Mouse (Mus musculus): ENCODE measurements at regions not wholly inside any gene's neighbourhood (a gene's known extent, or its start where the extent isn't known, plus 50 kb on each side); places are given as distances from the start of the nearest gene placed in this dataset.

DNA sequence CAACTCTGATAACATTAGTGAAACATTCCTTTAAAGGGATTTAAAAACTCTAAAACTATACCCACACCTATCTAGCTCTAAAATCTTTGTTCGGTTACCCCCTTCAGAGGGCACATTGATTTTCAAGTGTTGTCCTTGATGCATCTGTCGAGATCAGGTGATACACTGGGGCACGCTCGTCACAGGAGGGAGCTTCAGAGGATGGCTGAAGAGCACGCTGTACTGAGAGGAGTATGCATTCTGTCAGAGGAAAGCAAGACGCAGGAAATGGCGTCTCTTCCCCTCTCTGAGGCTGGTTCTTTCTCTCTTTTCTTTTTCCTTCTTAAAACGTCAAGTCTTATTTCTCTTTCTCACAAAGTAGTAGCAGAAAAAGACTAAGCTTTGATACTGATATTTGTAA, 179.3 kb downstream of the Faxc start:
- 17% methylated on average over 8 of the region's 8 CpGs for WGBS
- Histone ChIP-seq H3K36me3 (ENCODE audit: insufficient read depth) (no peaks in the 10 kb centered on the region), H3K4me3 (ENCODE audit: low read depth, low read length) (no peak overlapping the region), H3K4me1 (ENCODE audit: insufficient read depth) (0 out of 2 replicates have a peak, but pooled peaks cover 9% of the 10 kb centered on the region), H3K27ac (ENCODE audit: low read depth, low read length) (no peak overlapping the region), H3K4me2 (ENCODE audit: low read depth) (peak overlapping the region; percentile 15; the same call in 1 of the 2 replicates), H3K9me3 (ENCODE audit: low read length) (no peaks in the 10 kb centered on the region), H3K27me3 (ENCODE audit: insufficient read depth, low read length) (no peaks in the 10 kb centered on the region), H3K9ac (no peak overlapping the region)
- ATAC-seq (peak; percentile 61; the same call in 1 of the 2 replicates), DNase-seq (no peak)
- TF ChIP-seq CTCF (IDR thresholded peaks at IDR 0.05; ENCODE audit: low read depth): no peak

- WGBS: 52% methylated on average over 5 of the region's 5 CpGs
- Histone ChIP-seq H3K4me2 (ENCODE audit: low read depth) (no peak overlapping the region), H3K4me1 (ENCODE audit: insufficient read depth) (0 out of 2 replicates have a peak, but pooled peaks cover 9% of the 10 kb centered on the region)
Measured at GRCm38 (mm10) chr4:22112209-22112608, 181.1 kb downstream of the Faxc start.

GRCm38 (mm10) chr4:22114451-22114850, 183.3 kb downstream of the Faxc start:
- no peaks in the 10 kb centered on the region for H3K9me3 ChIP-seq (ENCODE audit: low read length)
- no peak for DNase-seq
- TF ChIP-seq CTCF (IDR thresholded peaks at IDR 0.05; ENCODE audit: low read depth): no peak
- H3K27me3 ChIP-seq (ENCODE audit: insufficient read depth, low read length): no peaks in the 10 kb centered on the region
- H3K9ac ChIP-seq: no peak overlapping the region
- ATAC-seq: no peak
- no peak overlapping the region for H3K4me3 ChIP-seq (ENCODE audit: low read depth, low read length)
- H3K4me1 ChIP-seq (ENCODE audit: insufficient read depth): 0 out of 2 replicates have a peak, but pooled peaks cover 9% of the 10 kb centered on the region
- no peak overlapping the region for H3K4me2 ChIP-seq (ENCODE audit: low read depth)
- H3K36me3 ChIP-seq (ENCODE audit: insufficient read depth): no peaks in the 10 kb centered on the region
- H3K27ac ChIP-seq (ENCODE audit: low read depth, low read length): no peak overlapping the region

More at GRCm38 (mm10) chr4:22112209-22112608, 181.1 kb downstream of the Faxc start:
- no peak overlapping the region for H3K4me3 ChIP-seq (ENCODE audit: low read depth, low read length)
- DNase-seq (no peak), ATAC-seq (no peak)
- no peaks in the 10 kb centered on the region for H3K36me3 ChIP-seq (ENCODE audit: insufficient read depth)
- no peak overlapping the region for H3K27ac ChIP-seq (ENCODE audit: low read depth, low read length)
- H3K9me3 ChIP-seq (ENCODE audit: low read length): no peaks in the 10 kb centered on the region
- H3K27me3 ChIP-seq (ENCODE audit: insufficient read depth, low read length): no peaks in the 10 kb centered on the region
- no peak for TF ChIP-seq CTCF (IDR thresholded peaks at IDR 0.05; ENCODE audit: low read depth)
- no peak overlapping the region for H3K9ac ChIP-seq

DNA sequence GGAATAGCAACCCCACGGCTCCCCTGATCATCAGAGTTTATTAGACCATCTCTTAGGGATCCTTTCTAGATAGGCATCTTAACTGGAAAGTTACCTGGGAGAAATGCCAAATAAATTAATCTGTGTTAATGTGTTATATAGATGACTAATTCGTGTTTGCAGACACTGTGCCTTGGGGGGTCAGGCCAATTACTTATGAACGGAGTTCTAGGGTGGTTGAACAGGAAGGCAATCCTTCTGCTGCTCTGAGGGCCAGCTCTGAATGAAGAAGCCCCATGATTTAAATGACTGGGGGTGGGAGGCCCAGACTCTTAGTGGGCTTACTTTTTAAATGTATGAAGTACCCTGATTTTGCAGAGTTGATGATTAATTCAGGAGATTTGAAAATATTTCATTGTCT, 188.7 kb downstream of the Faxc start:
- no peaks in the 10 kb centered on the region for H3K27me3 ChIP-seq (ENCODE audit: insufficient read depth, low read length)

GRCm38 (mm10) chr4:22120953-22121352, 189.8 kb downstream of the Faxc start:
- no peak for DNase-seq
- Histone ChIP-seq H3K9me3 (ENCODE audit: low read length) (no peaks in the 10 kb centered on the region), H3K27me3 (ENCODE audit: insufficient read depth, low read length) (no peaks in the 10 kb centered on the region), H3K9ac (no peak overlapping the region), H3K27ac (ENCODE audit: low read depth, low read length) (no peak overlapping the region), H3K36me3 (ENCODE audit: insufficient read depth) (no peaks in the 10 kb centered on the region), H3K4me1 (ENCODE audit: insufficient read depth) (no peaks in the 10 kb centered on the region), H3K4me2 (ENCODE audit: low read depth) (no peak overlapping the region), H3K4me3 (ENCODE audit: low read depth, low read length) (no peak overlapping the region)
- WGBS: 23% methylated on average over 3 of the region's 3 CpGs
- ATAC-seq: no peak
- no peak for TF ChIP-seq CTCF (IDR thresholded peaks at IDR 0.05; ENCODE audit: low read depth)

More for the DNA sequence above, 188.7 kb downstream of the Faxc start:
- H3K9ac ChIP-seq: no peak overlapping the region
- H3K4me1 ChIP-seq (ENCODE audit: insufficient read depth): no peaks in the 10 kb centered on the region
- no peak overlapping the region for H3K27ac ChIP-seq (ENCODE audit: low read depth, low read length)
- no peaks in the 10 kb centered on the region for H3K9me3 ChIP-seq (ENCODE audit: low read length)
- H3K4me2 ChIP-seq (ENCODE audit: low read depth): no peak overlapping the region
- H3K36me3 ChIP-seq (ENCODE audit: insufficient read depth): no peaks in the 10 kb centered on the region
- H3K4me3 ChIP-seq (ENCODE audit: low read depth, low read length): no peak overlapping the region
- no peak for DNase-seq
- no peak for ATAC-seq
- WGBS: 51% methylated on average over 3 of the region's 3 CpGs
- no peak for TF ChIP-seq CTCF (IDR thresholded peaks at IDR 0.05; ENCODE audit: low read depth)

DNA sequence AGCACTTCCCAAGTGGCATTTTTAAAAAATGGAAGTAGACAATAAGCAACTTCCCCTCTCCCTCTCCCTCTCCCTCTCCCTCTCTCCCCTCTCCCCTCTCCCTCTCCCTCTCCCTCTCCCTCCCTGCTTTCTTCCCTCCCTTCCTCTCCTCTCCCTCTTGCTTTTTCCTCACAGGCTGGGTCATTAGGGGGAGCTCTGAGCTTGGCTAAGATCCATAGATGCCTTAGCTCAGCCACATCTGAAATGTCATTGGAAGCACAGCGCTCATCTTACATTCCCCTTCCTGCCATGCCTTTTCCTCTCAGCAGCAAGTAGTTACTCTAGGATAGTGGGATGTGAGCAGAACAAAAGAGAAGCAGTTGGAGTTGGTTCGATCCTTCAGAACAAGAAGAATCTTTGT, 190.3 kb downstream of the Faxc start:
- ATAC-seq (no peak), DNase-seq (no peak)
- Histone ChIP-seq H3K4me2 (ENCODE audit: low read depth) (no peak overlapping the region), H3K4me3 (ENCODE audit: low read depth, low read length) (no peak overlapping the region), H3K9ac (no peak overlapping the region), H3K9me3 (ENCODE audit: low read length) (no peaks in the 10 kb centered on the region), H3K36me3 (ENCODE audit: insufficient read depth) (no peaks in the 10 kb centered on the region), H3K27ac (ENCODE audit: low read depth, low read length) (no peak overlapping the region), H3K4me1 (ENCODE audit: insufficient read depth) (no peaks in the 10 kb centered on the region), H3K27me3 (ENCODE audit: insufficient read depth, low read length) (no peaks in the 10 kb centered on the region)
- WGBS: 75% methylated on average over 2 of the region's 2 CpGs
- peak; percentile 27; the same call in 1 of the 2 replicates for TF ChIP-seq CTCF (IDR thresholded peaks at IDR 0.05; ENCODE audit: low read depth)

DNA sequence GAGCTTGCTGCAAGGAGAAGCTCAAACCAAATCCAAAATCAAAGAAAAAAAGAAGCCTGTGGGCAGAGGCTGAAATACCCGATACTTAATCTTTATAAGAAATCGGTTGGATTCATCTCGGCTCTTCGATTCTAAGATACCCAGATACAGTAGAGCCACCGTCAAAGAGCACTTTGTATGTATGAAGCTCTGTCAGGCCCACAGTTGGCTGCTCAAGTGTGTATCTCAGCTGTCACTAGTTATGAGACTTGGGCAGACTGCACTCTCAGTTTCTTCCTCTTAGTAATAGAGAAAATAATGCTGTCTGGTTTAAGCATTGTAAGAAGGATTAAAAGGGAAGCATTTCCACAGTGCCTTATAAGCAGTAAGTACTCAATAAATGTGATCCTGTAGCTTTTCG, 193.7 kb downstream of the Faxc start:
- H3K36me3 ChIP-seq (ENCODE audit: insufficient read depth): no peaks in the 10 kb centered on the region
- no peak overlapping the region for H3K4me3 ChIP-seq (ENCODE audit: low read depth, low read length)
- 88% methylated on average over 6 of the region's 6 CpGs for WGBS

More for the DNA sequence above, 193.7 kb downstream of the Faxc start:
- no peak overlapping the region for H3K9ac ChIP-seq
- ATAC-seq (no peak), DNase-seq (no peak)
- H3K27ac ChIP-seq (ENCODE audit: low read depth, low read length): no peak overlapping the region
- H3K4me2 ChIP-seq (ENCODE audit: low read depth): no peak overlapping the region
- no peaks in the 10 kb centered on the region for H3K9me3 ChIP-seq (ENCODE audit: low read length)
- H3K4me1 ChIP-seq (ENCODE audit: insufficient read depth): no peaks in the 10 kb centered on the region
- no peaks in the 10 kb centered on the region for H3K27me3 ChIP-seq (ENCODE audit: insufficient read depth, low read length)
- TF ChIP-seq CTCF (IDR thresholded peaks at IDR 0.05; ENCODE audit: low read depth): no peak
